Mouse (Mus musculus) midbrain, embryonic 15.5 days (tissue): Measurements from ENCODE around the gene Ginm1. TPM values are rescaled to one million over a fixed set of nuclear protein-coding genes. Genes with fewer than 3 reads are reported as not detected.
"Not testable (repeated sequence)": the region's sequence is repeated elsewhere in the genome, so short reads cannot be mapped to it uniquely, and the experiment has no call there.

Source experiments
- ATAC-seq: fragments of 200-750 bp; cut with Nextera tagmentation; replicated peaks from 2 replicates; pipeline ENCODE4 v1.8.0; 2017; ENCODE audit warnings: moderate TSS enrichment
- H3K27ac ChIP-seq: fragments of 300-500 bp; sonication (generic); 2 replicates; pipeline ENCODE4 v1.5.1; 2015; ENCODE audit warnings: mild to moderate bottlenecking, inconsistent platforms
- H3K27me3 ChIP-seq: fragments of 300-500 bp; sonication (generic); replicated peaks from 2 replicates; pipeline ENCODE4 v1.6.1; 2015; ENCODE audit warnings: inconsistent platforms
- H3K36me3 ChIP-seq: fragments of 300-500 bp; sonication (generic); replicated peaks from 2 replicates; pipeline ENCODE4 v1.6.1; 2015; ENCODE audit warnings: inconsistent platforms
- H3K4me1 ChIP-seq: fragments of 300-500 bp; sonication (generic); 2 replicates; pipeline ENCODE4 v1.6.1; 2015; ENCODE audit warnings: inconsistent platforms
- H3K4me2 ChIP-seq: fragments of 300-500 bp; sonication (generic); 2 replicates; pipeline ENCODE4 v1.6.1; 2015; ENCODE audit warnings: inconsistent platforms, mild to moderate bottlenecking, moderate library complexity
- H3K4me3 ChIP-seq: fragments of 300-500 bp; sonication (generic); 2 replicates; pipeline ENCODE4 v1.5.1; 2015; ENCODE audit warnings: mild to moderate bottlenecking, inconsistent platforms
- H3K9ac ChIP-seq: fragments of 300-500 bp; sonication (generic); 2 replicates; pipeline ENCODE4 v1.6.1; 2015; ENCODE audit warnings: mild to moderate bottlenecking, inconsistent platforms
- H3K9me3 ChIP-seq: fragments of 300-500 bp; sonication (generic); 2 replicates; pipeline ENCODE4 v1.6.1; 2016; ENCODE audit warnings: inconsistent platforms
- WGBS: fragments of 180-500 bp; shearing (Covaris S2); methylation state at CpG from one replicate; pipeline ENCODE4 v1.1.7; 2015; ENCODE audit warnings: mixed read lengths; 5-methylcytosine and 5-hydroxymethylcytosine counted together
- polyA plus RNA-seq: library from polyadenylated mRNA; unstranded; fragments of >200 nt; fragmentation: Nextera tagmentation; extraction: Ambion mirVana; gene quantifications from 2 replicates; pipeline ENCODE4 v1.2.1, GENCODE M21; 2015

Ginm1 gene
- polyA plus RNA-seq, 1 experiment from 2014 or later, result 44.4 TPM

DNA sequence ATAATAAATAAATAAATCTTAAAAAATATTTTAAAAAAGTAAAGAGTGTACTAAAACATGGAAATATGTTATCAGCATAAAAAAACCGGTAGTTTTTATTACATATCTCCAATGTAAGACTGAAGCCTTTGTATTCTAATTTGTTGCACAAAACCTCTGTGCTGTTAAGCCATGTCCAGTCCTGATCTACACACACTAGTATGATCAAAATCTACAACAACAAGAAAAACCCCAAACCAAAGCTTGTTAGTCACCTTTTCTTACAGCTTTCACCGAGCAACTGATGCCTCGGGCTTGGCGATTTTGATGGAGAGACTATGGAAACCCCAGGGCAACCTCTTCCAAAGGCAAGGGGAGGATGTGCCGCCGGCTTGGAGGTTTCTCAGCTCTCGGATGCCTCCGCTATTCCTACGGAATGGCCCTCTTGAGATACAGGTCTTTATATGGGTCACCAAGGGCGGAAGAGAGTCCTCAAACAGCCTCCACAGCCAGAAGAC, 322 bp downstream of the Ginm1 start:
- Histone ChIP-seq H3K4me1 (peaks cover 28% of the 10 kb centered on the region), H3K4me3 (peak overlapping the region; percentile 67), H3K4me2 (peak overlapping the region; percentile 57), H3K27ac (peak overlapping the region; percentile 76), H3K9ac (peak overlapping the region; percentile 73), H3K36me3 (peaks cover 10% of the 10 kb centered on the region; the same call in 1 of the 2 replicates), H3K27me3 (no peaks in the 10 kb centered on the region), H3K9me3 (no peaks in the 10 kb centered on the region)
- WGBS, result under 1% methylated on average over 10 of the region's 10 CpGs
- ATAC-seq, result peak; percentile 54

DNA sequence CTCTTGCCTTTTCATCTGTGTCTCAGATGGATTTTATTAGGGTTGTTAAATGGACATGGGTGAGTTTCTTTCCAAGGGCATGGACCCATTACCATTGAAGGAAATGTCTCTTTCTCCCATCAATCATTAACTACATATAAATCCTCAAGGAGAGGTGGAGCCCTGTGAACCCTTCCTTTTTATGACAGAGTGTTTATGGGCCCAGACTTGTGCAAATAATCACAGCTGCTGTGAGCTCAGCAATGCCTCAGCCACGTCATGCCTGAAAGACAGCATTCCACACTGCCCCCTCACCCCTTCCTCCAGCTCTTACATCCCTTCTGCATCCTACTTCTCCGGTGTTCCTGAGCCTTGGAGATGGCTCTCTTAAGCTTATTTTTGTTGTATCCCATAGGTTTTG, 5.3 kb downstream of the Ginm1 start:
- Histone ChIP-seq H3K9me3 (no peaks in the 10 kb centered on the region), H3K4me3 (no peak overlapping the region), H3K9ac (no peak overlapping the region), H3K27me3 (no peaks in the 10 kb centered on the region), H3K4me2 (no peak overlapping the region), H3K27ac (no peak overlapping the region), H3K36me3 (no peaks in the 10 kb centered on the region), H3K4me1 (peaks cover 10% of the 10 kb centered on the region)
- ATAC-seq, result no peak
- WGBS, result 55% methylated on average over 2 of the region's 2 CpGs

DNA sequence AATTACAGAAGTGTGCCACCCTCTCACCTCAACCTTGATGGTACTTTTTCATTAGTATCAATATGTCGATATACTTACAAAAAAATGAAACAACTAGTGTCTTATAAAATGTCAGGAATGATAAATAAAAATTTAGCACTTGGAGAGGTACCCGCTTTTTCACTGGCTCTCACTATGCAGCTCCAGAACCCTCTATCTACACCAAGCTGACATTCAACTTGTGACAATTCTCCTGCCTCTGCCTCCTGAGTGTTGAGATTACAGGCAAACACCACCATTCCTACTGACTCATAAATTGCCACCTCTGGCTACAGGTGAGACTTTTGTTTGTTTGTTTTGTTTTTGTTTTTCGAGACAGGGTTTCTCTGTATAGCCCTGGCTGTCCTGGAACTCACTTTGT, 11.4 kb downstream of the Ginm1 start:
- WGBS, result 58% methylated on average over 3 of the region's 3 CpGs
- peak; percentile 41 for ATAC-seq
- H3K9ac ChIP-seq, result peak overlapping the region; percentile 13; the same call in 1 of the 2 replicates

DNA sequence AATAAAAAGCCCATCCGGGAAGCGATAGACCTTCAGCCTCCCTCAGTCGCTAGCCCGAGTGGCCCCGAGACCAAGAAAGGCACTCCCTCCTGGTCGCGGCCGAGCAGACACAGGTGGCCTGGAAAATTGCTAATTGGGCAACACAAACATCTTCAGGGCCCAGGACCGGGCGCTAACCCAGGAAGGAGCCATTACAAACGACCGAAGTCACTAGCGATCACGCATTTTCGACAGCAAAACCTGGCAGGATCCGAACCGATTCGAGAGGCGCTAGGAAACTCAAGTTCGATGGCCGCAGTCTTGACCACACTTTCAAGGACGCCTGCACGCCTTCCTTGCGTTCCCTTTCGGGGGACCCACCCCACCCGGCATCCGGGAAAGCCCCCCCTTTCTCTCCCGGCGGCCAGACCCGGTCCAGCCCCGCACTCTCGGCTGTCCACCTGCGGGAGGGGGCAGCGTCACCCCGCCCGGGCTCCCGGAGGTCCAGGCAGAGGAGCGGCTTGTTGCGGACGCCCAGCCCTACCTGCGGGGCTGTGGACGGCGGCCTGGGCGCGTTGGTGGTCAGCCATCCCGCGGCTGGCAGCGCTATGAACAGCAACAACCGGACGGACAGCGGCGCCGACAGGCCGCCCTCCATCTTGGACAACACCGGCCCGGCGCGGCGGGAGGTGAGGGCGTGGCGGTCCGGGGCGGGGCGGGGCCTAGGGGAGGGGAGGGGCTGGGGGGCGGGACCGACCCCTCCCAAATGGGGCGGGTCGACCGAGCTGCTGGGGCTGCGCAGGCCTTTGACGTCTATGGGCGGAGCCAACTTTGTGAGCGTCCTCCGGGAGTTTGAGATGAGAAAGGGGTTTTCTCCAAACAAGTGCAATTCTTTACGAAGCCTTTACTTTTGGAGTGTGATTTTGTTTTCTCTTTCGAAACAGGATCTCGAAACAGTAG, 12.1 kb downstream of the Ginm1 start:
- peak overlapping the region; percentile 78 for H3K27ac ChIP-seq
- H3K9ac ChIP-seq, result peak overlapping the region; percentile 85
- H3K27me3 ChIP-seq, result no peaks in the 10 kb centered on the region
- no peaks in the 10 kb centered on the region for H3K9me3 ChIP-seq
- peak; percentile 94 for ATAC-seq
- under 1% methylated on average over 67 of the region's 77 CpGs for WGBS
- H3K4me2 ChIP-seq, result peak overlapping the region; percentile 75
- H3K4me3 ChIP-seq, result peak overlapping the region; percentile 98
- peaks cover under 1% of the 10 kb centered on the region; the same call in 1 of the 2 replicates for H3K36me3 ChIP-seq
- peaks cover 9% of the 10 kb centered on the region for H3K4me1 ChIP-seq

More for the DNA sequence above, 11.4 kb downstream of the Ginm1 start:
- H3K4me2 ChIP-seq, result peak overlapping the region; percentile 75
- no peaks in the 10 kb centered on the region; the same call in 1 of the 2 replicates for H3K36me3 ChIP-seq
- H3K9me3 ChIP-seq, result no peaks in the 10 kb centered on the region
- H3K27me3 ChIP-seq, result no peaks in the 10 kb centered on the region
- peaks cover 9% of the 10 kb centered on the region for H3K4me1 ChIP-seq
- H3K4me3 ChIP-seq, result peak overlapping the region; percentile 98
- 0 out of 2 replicates have a peak overlapping the region, but pooled peaks have one; percentile 34 for H3K27ac ChIP-seq

DNA sequence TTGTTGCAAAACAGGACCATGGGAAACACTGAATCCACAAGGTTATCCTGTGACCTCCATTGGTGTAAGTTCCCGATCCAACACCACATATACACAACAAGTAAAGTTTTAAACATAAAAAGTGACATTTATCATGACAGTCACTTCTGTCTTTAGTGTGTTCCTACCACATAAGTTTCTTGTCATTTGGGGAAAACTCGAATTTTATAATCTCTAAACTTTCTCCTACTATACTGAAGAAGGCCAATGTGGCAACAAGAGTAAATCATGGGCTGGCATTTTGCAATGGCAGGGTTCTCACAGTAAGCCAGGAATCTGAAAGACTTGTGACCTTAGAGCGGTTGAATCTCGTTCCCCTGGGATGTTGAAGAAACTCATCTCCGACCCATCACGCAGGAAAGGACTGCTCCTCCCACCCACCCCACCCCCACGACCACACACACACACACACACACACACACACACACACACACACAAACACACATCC, 12.8 kb downstream of the Ginm1 start:
- peak overlapping the region; percentile 85 for H3K9ac ChIP-seq
- no peaks in the 10 kb centered on the region for H3K9me3 ChIP-seq
- peaks cover 3% of the 10 kb centered on the region; the same call in 1 of the 2 replicates for H3K36me3 ChIP-seq
- H3K27ac ChIP-seq, result no peak overlapping the region
- peak overlapping the region; percentile 75 for H3K4me2 ChIP-seq
- WGBS, result 17% methylated on average over 7 of the region's 7 CpGs
- ATAC-seq, result no peak
- no peaks in the 10 kb centered on the region for H3K27me3 ChIP-seq
- H3K4me3 ChIP-seq, result peak overlapping the region; percentile 98
- peaks cover 9% of the 10 kb centered on the region for H3K4me1 ChIP-seq

DNA sequence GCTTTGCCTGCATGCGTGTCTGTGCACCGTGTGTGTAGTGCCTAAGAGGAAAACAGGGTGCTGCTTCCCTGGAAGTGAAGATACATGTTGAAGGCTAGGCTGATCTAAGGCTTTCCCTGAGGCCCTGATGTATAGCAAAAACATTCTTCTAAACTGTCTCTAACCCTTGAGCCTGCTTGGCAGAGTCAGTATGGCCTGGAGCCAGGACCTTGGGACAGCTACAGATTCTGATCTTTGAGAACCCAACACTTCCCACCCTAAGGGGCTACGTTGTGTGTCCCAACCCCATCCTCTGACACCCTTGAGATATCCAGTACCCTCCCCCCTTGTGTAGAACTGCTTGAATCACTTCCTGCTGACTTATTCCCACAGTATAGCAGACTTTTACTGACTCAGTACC, 14.3 kb downstream of the Ginm1 start:
- peaks cover 9% of the 10 kb centered on the region for H3K4me1 ChIP-seq
- H3K9me3 ChIP-seq, result no peaks in the 10 kb centered on the region
- H3K27me3 ChIP-seq, result no peaks in the 10 kb centered on the region
- no peak overlapping the region for H3K4me3 ChIP-seq
- 97% methylated on average over 3 of the region's 3 CpGs for WGBS
- H3K27ac ChIP-seq, result no peak overlapping the region
- H3K36me3 ChIP-seq, result peaks cover 12% of the 10 kb centered on the region; the same call in 1 of the 2 replicates
- no peak overlapping the region for H3K9ac ChIP-seq
- no peak overlapping the region for H3K4me2 ChIP-seq
- ATAC-seq, result no peak

DNA sequence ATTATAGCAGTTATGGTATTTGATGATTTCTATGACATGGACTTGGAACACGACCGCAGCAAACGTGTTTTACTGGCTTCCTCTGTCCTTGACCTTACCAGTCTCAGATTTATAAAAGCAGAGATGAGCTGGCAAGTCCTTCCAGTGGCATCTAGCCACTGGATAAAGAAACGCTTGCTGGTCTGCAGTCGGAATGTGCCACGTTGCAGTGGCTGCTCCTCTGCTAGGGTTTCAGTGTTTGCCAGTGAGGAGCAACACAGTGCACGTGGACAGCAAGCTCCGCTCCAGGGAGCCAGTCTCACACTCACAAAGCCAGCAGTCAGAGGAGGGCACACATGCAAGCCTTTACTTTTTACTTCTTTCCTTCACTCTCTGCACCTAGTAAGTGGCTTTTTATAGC, 17.2 kb downstream of the Ginm1 start:
- H3K4me3 ChIP-seq, result no peak overlapping the region
- no peak overlapping the region for H3K27ac ChIP-seq
- H3K27me3 ChIP-seq, result no peaks in the 10 kb centered on the region
- ATAC-seq, result no peak
- peaks cover 37% of the 10 kb centered on the region for H3K36me3 ChIP-seq
- H3K4me2 ChIP-seq, result no peak overlapping the region
- no peak overlapping the region for H3K9ac ChIP-seq
- 95% methylated on average over 8 of the region's 8 CpGs for WGBS
- H3K4me1 ChIP-seq, result peaks cover 5% of the 10 kb centered on the region
- no peaks in the 10 kb centered on the region for H3K9me3 ChIP-seq

DNA sequence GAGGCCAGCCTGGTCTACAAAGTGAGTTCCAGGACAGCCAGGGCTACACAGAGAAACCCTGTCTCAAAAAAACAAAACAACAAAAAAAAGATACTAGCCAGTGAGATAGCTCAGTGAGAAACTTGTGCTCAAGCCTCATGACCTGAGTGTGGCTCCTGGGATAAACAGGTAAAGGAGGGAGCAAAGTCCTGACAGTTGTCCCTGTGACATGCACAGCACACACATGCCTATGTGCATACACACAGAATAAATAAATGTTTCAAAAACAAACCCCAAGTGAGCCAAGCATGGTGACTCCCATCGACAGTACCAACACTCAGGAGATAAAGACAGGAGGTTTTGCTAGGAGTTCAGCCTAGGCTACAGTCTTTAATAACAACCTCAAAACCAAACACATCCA, 19.9 kb downstream of the Ginm1 start:
- H3K9me3 ChIP-seq, result no peaks in the 10 kb centered on the region
- no peaks in the 10 kb centered on the region for H3K27me3 ChIP-seq
- no peaks in the 10 kb centered on the region for H3K4me1 ChIP-seq
- H3K9ac ChIP-seq, result no peak overlapping the region
- no peak overlapping the region for H3K4me3 ChIP-seq
- WGBS, result 97% methylated on average over 1 of the region's 1 CpGs
- H3K36me3 ChIP-seq, result peaks cover 51% of the 10 kb centered on the region
- no peak for ATAC-seq
- no peak overlapping the region for H3K27ac ChIP-seq
- H3K4me2 ChIP-seq, result no peak overlapping the region

DNA sequence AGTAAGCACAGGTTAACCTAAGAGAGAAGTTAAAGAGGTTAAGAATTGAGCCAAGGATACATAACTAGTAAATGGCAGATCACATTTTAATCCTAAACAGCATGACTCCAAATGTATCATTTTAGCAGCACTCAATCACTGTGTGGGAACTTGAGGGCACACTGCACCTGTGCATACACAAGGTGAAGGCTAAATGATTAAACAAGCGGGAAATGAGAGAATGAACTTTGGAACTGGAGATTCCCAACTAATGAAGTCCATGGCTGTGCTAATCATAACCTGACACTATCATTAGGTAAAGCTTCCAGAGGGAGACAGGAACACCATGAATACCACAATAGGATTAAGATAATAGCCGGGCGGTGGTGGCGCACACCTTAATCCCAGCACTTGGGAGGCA, 20.3 kb downstream of the Ginm1 start:
- H3K36me3 ChIP-seq, result peaks cover 51% of the 10 kb centered on the region

DNA sequence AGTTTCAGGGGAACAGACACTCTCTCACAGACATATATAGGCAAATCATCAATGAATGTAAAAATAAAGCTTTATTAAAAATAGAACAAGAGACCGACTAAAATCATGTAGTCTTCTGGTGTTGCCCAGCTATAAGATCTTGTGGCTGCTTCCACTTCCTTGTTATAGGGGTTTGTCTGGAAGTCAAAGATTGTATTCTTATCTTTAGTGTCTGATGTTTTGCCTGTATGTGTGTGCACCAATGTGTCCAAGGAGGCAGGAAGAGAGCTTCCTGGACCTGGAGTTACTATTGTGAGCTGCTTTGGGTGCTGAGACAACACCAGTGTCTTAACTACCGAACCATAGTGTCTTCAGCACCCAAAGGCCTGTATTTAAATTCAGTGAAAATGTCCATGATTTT, 35.1 kb downstream of the Ginm1 start:
- Histone ChIP-seq H3K27me3 (no peaks in the 10 kb centered on the region), H3K9ac (no peak overlapping the region), H3K36me3 (peaks cover 48% of the 10 kb centered on the region), H3K4me2 (no peak overlapping the region), H3K27ac (no peak overlapping the region), H3K4me1 (no peaks in the 10 kb centered on the region), H3K4me3 (no peak overlapping the region), H3K9me3 (no peaks in the 10 kb centered on the region)
- WGBS, result 91% methylated on average over 2 of the region's 2 CpGs
- ATAC-seq, result no peak

More for the DNA sequence above, 20.3 kb downstream of the Ginm1 start:
- Histone ChIP-seq H3K4me1 (no peaks in the 10 kb centered on the region), H3K4me2 (no peak overlapping the region), H3K9ac (no peak overlapping the region), H3K27ac (no peak overlapping the region), H3K27me3 (no peaks in the 10 kb centered on the region), H3K9me3 (no peaks in the 10 kb centered on the region), H3K4me3 (no peak overlapping the region)
- ATAC-seq, result no peak
- whole genome bisulfite sequencing, result 87% methylated on average over 4 of the region's 4 CpGs

DNA sequence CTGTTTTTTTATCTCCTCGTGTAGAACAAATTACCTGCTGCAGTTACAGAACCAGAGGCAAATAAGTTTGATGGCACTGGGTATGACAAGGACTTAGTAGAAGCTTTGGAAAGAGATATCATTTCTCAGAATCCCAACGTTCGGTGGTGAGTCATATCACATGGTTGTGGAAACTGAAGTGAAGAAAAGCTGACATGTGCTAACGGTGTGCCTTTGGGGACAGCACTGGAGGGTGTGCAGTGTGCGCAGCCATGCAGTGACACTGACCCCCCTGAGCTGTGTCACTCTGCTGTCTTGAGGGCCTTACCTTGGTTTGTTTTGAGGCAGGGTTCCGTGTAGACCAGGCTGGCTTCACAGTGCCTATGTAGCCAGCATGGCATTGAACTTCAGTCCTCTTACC, 43.9 kb downstream of the Ginm1 start:
- Histone ChIP-seq H3K27me3 (no peaks in the 10 kb centered on the region), H3K9ac (no peak overlapping the region), H3K4me1 (no peaks in the 10 kb centered on the region), H3K4me3 (no peak overlapping the region), H3K27ac (no peak overlapping the region), H3K4me2 (no peak overlapping the region), H3K36me3 (peaks cover 35% of the 10 kb centered on the region), H3K9me3 (no peaks in the 10 kb centered on the region)
- ATAC-seq, result no peak
- WGBS, result 93% methylated on average over 6 of the region's 6 CpGs

DNA sequence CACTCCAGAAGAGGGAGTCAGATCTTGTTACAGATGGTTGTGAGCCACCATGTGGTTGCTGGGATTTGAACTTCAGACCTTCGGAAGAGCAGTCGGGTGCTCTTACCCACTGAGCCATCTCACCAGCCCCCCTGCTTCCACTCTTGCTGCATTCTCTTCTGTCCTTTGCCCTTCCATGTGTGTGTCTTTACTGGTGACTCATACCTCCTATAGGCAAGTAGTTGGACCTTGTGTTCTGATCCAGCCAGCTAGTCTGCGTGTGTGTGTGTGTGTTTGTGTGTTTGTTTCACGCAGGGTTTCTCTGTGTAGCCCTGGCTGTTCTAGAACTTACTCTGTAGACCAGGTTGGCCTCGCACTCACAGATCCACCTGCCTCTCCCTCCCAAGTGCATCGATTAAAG, 47.1 kb downstream of the Ginm1 start:
- H3K27me3 ChIP-seq, H3K9ac ChIP-seq, H3K4me3 ChIP-seq, H3K4me1 ChIP-seq, ATAC-seq, H3K9me3 ChIP-seq, H3K4me2 ChIP-seq, H3K27ac ChIP-seq: not testable (repeated sequence)
- H3K36me3 ChIP-seq, result peaks cover 34% of the 10 kb centered on the region
- WGBS, result 98% methylated on average over 6 of the region's 6 CpGs
